In genomic region chr15:96167256-96167655, GRCm38 (mm10) we compare ENCODE assay signal across 22 mouse cellular contexts.
"Had no signal": no experiment of that assay in that cellular context is flagged by ENCODE, and none has a peak within 500 bp of the region (broad histone marks: within the 10 kb centered on the region; RNA-seq: fewer than 3 reads in every experiment).

No protein-coding gene starts in this region.

- DNase-seq: gastrocnemius, postnatal 14 days; gastrocnemius, postnatal 36 days; heart, adult 18-20 months; heart, postnatal 14 days; heart, postnatal 36 days; kidney, adult 2 months; kidney, adult 9 months; kidney, postnatal 14 days; kidney, postnatal 36 days; layer of hippocampus, adult 9-11 months; layer of hippocampus, postnatal 36 days; left cerebral cortex, postnatal 4 days had no signal

- H3K27ac ChIP-seq: heart, embryonic 13.5 days; heart, embryonic 15.5 days; hindbrain, embryonic 12.5 days; hindbrain, embryonic 14.5 days; intestine, embryonic 15.5 days; kidney, embryonic 15.5 days; kidney, postnatal 0 days; limb, embryonic 13.5 days; limb, embryonic 15.5 days; liver, embryonic 12.5 days had no signal

- H3K36me3 ChIP-seq: heart, embryonic 13.5 days; heart, embryonic 15.5 days; hindbrain, embryonic 12.5 days; intestine, embryonic 15.5 days; kidney, embryonic 15.5 days; limb, embryonic 13.5 days; limb, embryonic 15.5 days; liver, embryonic 12.5 days had no signal

- H3K4me3 ChIP-seq: heart, embryonic 13.5 days; heart, embryonic 15.5 days; hindbrain, embryonic 12.5 days; intestine, embryonic 15.5 days; kidney, embryonic 15.5 days; limb, embryonic 13.5 days; limb, embryonic 15.5 days; liver, embryonic 12.5 days had no signal

- H3K9me3 ChIP-seq: heart, embryonic 13.5 days; heart, embryonic 15.5 days; hindbrain, embryonic 12.5 days; intestine, embryonic 15.5 days; kidney, embryonic 15.5 days; limb, embryonic 13.5 days; limb, embryonic 15.5 days; liver, embryonic 12.5 days had no signal

- H3K27me3 ChIP-seq: limb, embryonic 15.5 days had no signal
